Mouse (Mus musculus): ENCODE measurements at regions not wholly inside any gene's neighbourhood (a gene's known extent, or its start where the extent isn't known, plus 50 kb on each side); places are given as distances from the start of the nearest gene placed in this dataset.

GRCm38 (mm10) chr4:34227611-34228010 is 177.6 kb upstream of the Spaca1 start:
- no peak for DNase-seq

GRCm38 (mm10) chr4:34231270-34231669 is 181.3 kb upstream of the Spaca1 start:
- peak in 1 of 2 experiments; percentile 12 for DNase-seq

GRCm38 (mm10) chr4:34234204-34234603 is 184.2 kb upstream of the Spaca1 start:
- DNase-seq = no peak

- DNase-seq = no peak
Observed at GRCm38 (mm10) chr4:34234645-34235044, 184.7 kb upstream of the Spaca1 start.

GRCm38 (mm10) chr4:34237791-34238190 is 187.8 kb upstream of the Spaca1 start:
- no peak for DNase-seq

GRCm38 (mm10) chr4:34239624-34240023 is 189.6 kb upstream of the Spaca1 start:
- no peak for DNase-seq

- no peak for DNase-seq
Observed at GRCm38 (mm10) chr4:34241060-34241571, 191.1 kb upstream of the Spaca1 start.

- DNase-seq = no peak
Observed at GRCm38 (mm10) chr4:34241673-34242072, 191.7 kb upstream of the Spaca1 start.

GRCm38 (mm10) chr4:34259444-34259843 is 209.5 kb upstream of the Spaca1 start:
- no peak for DNase-seq

GRCm38 (mm10) chr4:34260468-34260867 is 210.5 kb upstream of the Spaca1 start:
- no peak for DNase-seq

GRCm38 (mm10) chr4:34261809-34262208 is 211.8 kb upstream of the Spaca1 start:
- no peak for DNase-seq

GRCm38 (mm10) chr4:34264431-34264830 is 214.4 kb upstream of the Spaca1 start:
- no peak for DNase-seq

GRCm38 (mm10) chr4:34274316-34274715 is 224.3 kb upstream of the Spaca1 start:
- no peak for DNase-seq

- no peak for DNase-seq
Observed at GRCm38 (mm10) chr4:34275372-34275771, 225.4 kb upstream of the Spaca1 start.

- DNase-seq = no peak
Observed at GRCm38 (mm10) chr4:34302504-34303108, 248.1 kb upstream of the Akirin2 start.

GRCm38 (mm10) chr4:34308921-34309563 is 241.7 kb upstream of the Akirin2 start:
- DNase-seq = no peak

- DNase-seq = no peak
Observed at GRCm38 (mm10) chr4:34310061-34310642, 240.6 kb upstream of the Akirin2 start.

GRCm38 (mm10) chr4:34315848-34316247 is 234.9 kb upstream of the Akirin2 start:
- DNase-seq = no peak

GRCm38 (mm10) chr4:34322841-34323240 is 227.9 kb upstream of the Akirin2 start:
- DNase-seq = no peak

GRCm38 (mm10) chr4:34328151-34328785 is 222.5 kb upstream of the Akirin2 start:
- DNase-seq = peak in 1 of 2 experiments; percentile 4

GRCm38 (mm10) chr4:34336971-34337797 is 213.6 kb upstream of the Akirin2 start:
- no peak for DNase-seq

GRCm38 (mm10) chr4:34337852-34338251 is 212.9 kb upstream of the Akirin2 start:
- no peak for DNase-seq

GRCm38 (mm10) chr4:34340057-34340456 is 210.7 kb upstream of the Akirin2 start:
- DNase-seq = no peak
